Mouse (Mus musculus): ENCODE measurements around the gene Sned1. TPM values are rescaled to one million over a fixed set of nuclear protein-coding genes. Genes with fewer than 3 reads are reported as not detected.
A peak's percentile ranks its signal among the peaks of the same experiment; 100 is the strongest.

Sned1 gene
- polyA plus RNA-seq, 1 experiment from 2014 or later: 16.0 TPM

GRCm38 (mm10) chr1:93237676-93238075 lies 2.0 kb downstream of the Sned1 start:
- Histone ChIP-seq H3K9me3 (no peaks in the 10 kb centered on the region), H3K4me2 (peak overlapping the region; percentile 98), H3K27me3 (0 out of 2 replicates have a peak, but pooled peaks cover 4% of the 10 kb centered on the region), H3K4me1 (peaks cover 55% of the 10 kb centered on the region), H3K36me3 (no peaks in the 10 kb centered on the region), H3K4me3 (peak overlapping the region; percentile 67; the same call in 1 of the 2 replicates), H3K27ac (no peak overlapping the region), H3K9ac (no peak overlapping the region)
- no peak for ATAC-seq (ENCODE audit: insufficient number of reproducible peaks, low FRiP score, low TSS enrichment, low read depth)
- WGBS: 86% methylated on average over 10 of the region's 10 CpGs

DNA sequence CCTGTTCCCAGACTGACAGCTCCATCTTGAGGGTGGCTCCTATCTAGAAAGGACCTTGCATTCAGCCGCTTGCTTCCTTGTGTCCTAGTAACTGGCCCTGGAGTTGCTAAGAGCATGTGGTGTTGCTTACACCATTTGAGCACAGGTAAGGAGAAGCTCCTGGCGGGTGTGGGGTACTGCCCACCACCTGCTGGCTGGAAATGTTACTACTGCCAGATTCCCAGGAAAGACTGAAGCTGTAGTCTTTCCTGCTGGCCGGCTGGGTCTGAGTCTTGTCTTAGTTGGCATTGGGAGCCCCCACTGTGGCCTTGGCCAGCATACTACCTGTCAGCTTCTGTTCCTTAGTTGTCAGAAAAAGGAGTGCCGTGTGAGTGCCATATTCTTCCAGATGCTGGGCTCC lies 2.6 kb downstream of the Sned1 start:
- peaks cover 50% of the 10 kb centered on the region for H3K4me1 ChIP-seq
- 0 out of 2 replicates have a peak, but pooled peaks cover 4% of the 10 kb centered on the region for H3K27me3 ChIP-seq
- peak overlapping the region; percentile 67; the same call in 1 of the 2 replicates for H3K4me3 ChIP-seq
- no peak for ATAC-seq (ENCODE audit: insufficient number of reproducible peaks, low FRiP score, low TSS enrichment, low read depth)
- H3K27ac ChIP-seq: no peak overlapping the region
- H3K4me2 ChIP-seq: peak overlapping the region; percentile 98
- no peak overlapping the region for H3K9ac ChIP-seq
- WGBS: 41% methylated on average over 4 of the region's 4 CpGs
- no peaks in the 10 kb centered on the region for H3K9me3 ChIP-seq
- H3K36me3 ChIP-seq: no peaks in the 10 kb centered on the region

DNA sequence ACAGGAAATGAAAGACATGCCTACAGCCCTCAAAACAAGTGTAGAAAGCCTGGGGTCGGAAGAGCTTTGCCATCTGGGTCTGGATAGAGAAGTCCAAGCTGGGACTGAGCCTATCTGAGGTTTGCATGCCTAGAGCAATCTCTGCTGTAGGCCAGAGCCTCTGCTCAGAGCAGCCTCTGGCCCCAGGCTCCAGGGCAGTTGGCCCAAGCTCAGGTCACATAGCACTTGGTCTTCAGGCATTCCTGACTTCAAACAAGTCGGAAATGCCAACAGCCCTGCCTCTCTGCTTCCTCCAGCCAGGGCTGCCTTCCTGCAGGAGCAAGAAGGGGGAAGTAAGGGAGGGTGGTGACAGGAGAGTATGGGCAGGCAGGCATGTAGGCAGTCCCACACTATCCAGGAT lies 10.3 kb downstream of the Sned1 start:
- 39% methylated on average over 2 of the region's 2 CpGs for whole genome bisulfite sequencing
- H3K4me2 ChIP-seq: no peak overlapping the region

DNA sequence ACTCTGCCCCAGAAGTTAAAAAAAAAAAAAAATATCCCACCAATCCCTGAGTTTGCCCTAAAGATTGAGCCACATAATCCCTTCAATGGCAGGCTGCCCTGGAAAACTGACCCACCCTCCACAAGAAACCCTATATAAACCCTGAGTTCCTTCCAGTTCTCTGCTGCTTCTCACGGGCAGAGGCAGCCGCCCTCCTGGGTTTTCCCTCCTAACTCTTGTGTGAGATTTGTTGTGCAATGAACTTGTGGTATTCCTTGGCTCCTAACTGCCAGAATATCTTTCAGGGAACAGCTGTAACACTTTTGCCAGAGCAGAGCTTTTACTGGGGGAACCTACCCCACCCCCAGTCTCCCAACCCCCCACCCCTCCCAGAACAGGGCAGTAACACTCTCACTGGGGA lies 16.9 kb downstream of the Sned1 start:
- no peaks in the 10 kb centered on the region for H3K9me3 ChIP-seq
- 18% methylated on average over 2 of the region's 2 CpGs for whole genome bisulfite sequencing
- 0 out of 2 replicates have a peak, but pooled peaks cover 6% of the 10 kb centered on the region for H3K27me3 ChIP-seq
- no peaks in the 10 kb centered on the region; the same call in 1 of the 2 replicates for H3K36me3 ChIP-seq
- peak overlapping the region; percentile 59 for H3K27ac ChIP-seq
- H3K4me2 ChIP-seq: no peak overlapping the region
- peaks cover 34% of the 10 kb centered on the region for H3K4me1 ChIP-seq
- no peak for ATAC-seq (ENCODE audit: insufficient number of reproducible peaks, low FRiP score, low TSS enrichment, low read depth)
- no peak overlapping the region for H3K4me3 ChIP-seq
- H3K9ac ChIP-seq: no peak overlapping the region

More for the DNA sequence above, 10.3 kb downstream of the Sned1 start:
- H3K36me3 ChIP-seq: no peaks in the 10 kb centered on the region
- H3K9ac ChIP-seq: no peak overlapping the region
- no peaks in the 10 kb centered on the region for H3K27me3 ChIP-seq
- H3K27ac ChIP-seq: no peak overlapping the region
- no peaks in the 10 kb centered on the region for H3K9me3 ChIP-seq
- ATAC-seq (ENCODE audit: insufficient number of reproducible peaks, low FRiP score, low TSS enrichment, low read depth): no peak
- H3K4me1 ChIP-seq: peaks cover 4% of the 10 kb centered on the region; the same call in 1 of the 2 replicates
- no peak overlapping the region for H3K4me3 ChIP-seq

DNA sequence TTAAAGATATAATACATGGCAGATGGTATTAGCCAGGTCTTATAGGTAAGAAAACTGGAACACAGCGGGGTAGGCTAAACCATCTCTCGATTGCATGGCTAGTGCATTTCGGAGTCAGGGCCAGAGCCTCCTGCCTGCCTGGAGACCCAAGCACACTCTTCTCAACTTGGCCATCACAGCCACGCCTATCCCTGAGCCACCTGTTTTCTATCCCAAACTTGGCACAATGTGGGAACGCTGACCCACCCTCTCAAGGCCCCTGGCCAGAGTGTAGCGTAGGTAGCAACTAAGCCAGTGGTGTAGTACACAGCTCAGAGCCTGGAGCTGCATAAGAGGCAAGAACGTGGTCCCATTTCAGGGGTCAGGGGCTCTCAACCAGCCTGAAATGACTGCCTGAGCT lies 20.1 kb downstream of the Sned1 start:
- 88% methylated on average over 7 of the region's 7 CpGs for whole genome bisulfite sequencing
- Histone ChIP-seq H3K27me3 (0 out of 2 replicates have a peak, but pooled peaks cover 6% of the 10 kb centered on the region), H3K4me1 (peaks cover 34% of the 10 kb centered on the region), H3K4me3 (no peak overlapping the region), H3K9ac (no peak overlapping the region), H3K4me2 (no peak overlapping the region), H3K27ac (no peak overlapping the region), H3K9me3 (no peaks in the 10 kb centered on the region), H3K36me3 (peaks cover 5% of the 10 kb centered on the region)
- ATAC-seq (ENCODE audit: insufficient number of reproducible peaks, low FRiP score, low TSS enrichment, low read depth): no peak

DNA sequence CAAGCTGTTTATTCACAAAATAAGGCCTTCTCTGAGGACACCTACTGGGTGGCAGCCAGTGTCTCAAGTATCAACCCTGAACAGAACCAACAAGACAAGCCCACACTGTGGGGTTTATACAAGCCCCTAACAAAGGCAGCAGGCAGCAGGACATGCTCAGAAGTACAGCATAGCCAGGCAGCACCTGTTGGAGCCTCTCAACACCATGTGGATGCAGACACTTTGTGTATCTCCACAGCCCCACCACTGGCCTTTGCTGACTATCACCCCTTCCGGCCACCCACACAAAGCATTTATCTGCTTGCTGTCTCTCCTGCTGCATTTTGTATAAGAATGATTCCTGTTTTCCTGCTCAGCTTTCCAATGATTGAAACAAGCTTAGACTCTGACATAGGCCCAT lies 21.9 kb downstream of the Sned1 start:
- ATAC-seq (ENCODE audit: insufficient number of reproducible peaks, low FRiP score, low TSS enrichment, low read depth): no peak
- Histone ChIP-seq H3K36me3 (peaks cover 17% of the 10 kb centered on the region), H3K9ac (no peak overlapping the region)

DNA sequence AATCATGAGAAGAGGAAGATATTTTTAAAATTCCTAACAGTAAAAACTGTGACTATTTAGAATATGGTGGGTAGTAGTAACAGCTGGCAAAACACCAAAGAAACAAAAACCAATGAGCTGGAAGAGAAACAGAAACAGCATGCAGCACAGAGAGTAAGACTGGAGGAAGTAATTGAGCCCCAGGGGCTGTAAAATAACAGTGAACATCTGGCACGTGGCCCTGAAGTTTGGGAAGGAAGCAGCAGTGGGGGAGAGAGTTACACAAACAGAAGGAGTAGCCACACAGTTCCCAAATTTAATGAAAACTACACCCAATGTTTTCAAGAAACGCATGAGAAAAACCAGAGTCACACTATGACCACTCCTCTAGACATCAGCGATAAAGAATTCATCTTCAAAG lies 31.6 kb downstream of the Sned1 start:
- 29% methylated on average over 3 of the region's 3 CpGs for WGBS
- H3K9ac ChIP-seq: no peak overlapping the region
- ATAC-seq (ENCODE audit: insufficient number of reproducible peaks, low FRiP score, low TSS enrichment, low read depth): no peak

More for the DNA sequence above, 21.9 kb downstream of the Sned1 start:
- peaks cover 23% of the 10 kb centered on the region for H3K4me1 ChIP-seq
- WGBS: 90% methylated on average over 1 of the region's 1 CpGs
- 0 out of 2 replicates have a peak, but pooled peaks cover 6% of the 10 kb centered on the region for H3K27me3 ChIP-seq
- H3K27ac ChIP-seq: no peak overlapping the region
- H3K4me2 ChIP-seq: no peak overlapping the region
- H3K9me3 ChIP-seq: no peaks in the 10 kb centered on the region
- H3K4me3 ChIP-seq: no peak overlapping the region

GRCm38 (mm10) chr1:93268246-93268645 lies 32.6 kb downstream of the Sned1 start:
- H3K27ac ChIP-seq: no peak overlapping the region
- ATAC-seq (ENCODE audit: insufficient number of reproducible peaks, low FRiP score, low TSS enrichment, low read depth): no peak
- no peak overlapping the region for H3K9ac ChIP-seq
- 84% methylated on average over 2 of the region's 2 CpGs for WGBS
- H3K4me2 ChIP-seq: no peak overlapping the region
- H3K36me3 ChIP-seq: peaks cover 25% of the 10 kb centered on the region
- H3K4me3 ChIP-seq: no peak overlapping the region
- H3K4me1 ChIP-seq: peaks cover 3% of the 10 kb centered on the region
- no peaks in the 10 kb centered on the region for H3K27me3 ChIP-seq
- no peaks in the 10 kb centered on the region for H3K9me3 ChIP-seq

More for the DNA sequence above, 31.6 kb downstream of the Sned1 start:
- Histone ChIP-seq H3K4me3 (no peak overlapping the region), H3K27me3 (no peaks in the 10 kb centered on the region), H3K27ac (no peak overlapping the region), H3K4me2 (no peak overlapping the region), H3K9me3 (no peaks in the 10 kb centered on the region), H3K4me1 (peaks cover 3% of the 10 kb centered on the region), H3K36me3 (peaks cover 27% of the 10 kb centered on the region)

- ATAC-seq (ENCODE audit: insufficient number of reproducible peaks, low FRiP score, low TSS enrichment, low read depth): no peak
- H3K27me3 ChIP-seq: no peaks in the 10 kb centered on the region
- H3K9ac ChIP-seq: no peak overlapping the region
- no peak overlapping the region for H3K27ac ChIP-seq
- no peak overlapping the region for H3K4me3 ChIP-seq
- peaks cover 24% of the 10 kb centered on the region for H3K36me3 ChIP-seq
- 66% methylated on average over 3 of the region's 3 CpGs for WGBS
- H3K9me3 ChIP-seq: no peaks in the 10 kb centered on the region
- H3K4me2 ChIP-seq: no peak overlapping the region
- H3K4me1 ChIP-seq: peaks cover 3% of the 10 kb centered on the region
These were observed 35.0 kb downstream of the Sned1 start for GRCm38 (mm10) chr1:93270516-93271240.

- Histone ChIP-seq H3K36me3 (peaks cover 28% of the 10 kb centered on the region), H3K4me1 (peaks cover 1% of the 10 kb centered on the region), H3K9me3 (no peaks in the 10 kb centered on the region), H3K4me2 (no peak overlapping the region), H3K27me3 (no peaks in the 10 kb centered on the region), H3K4me3 (no peak overlapping the region), H3K27ac (no peak overlapping the region), H3K9ac (no peak overlapping the region)
- WGBS: 78% methylated on average over 6 of the region's 6 CpGs
- no peak for ATAC-seq (ENCODE audit: insufficient number of reproducible peaks, low FRiP score, low TSS enrichment, low read depth)
These were observed 36.1 kb downstream of the Sned1 start for GRCm38 (mm10) chr1:93271751-93272150.

GRCm38 (mm10) chr1:93272409-93272821 lies 36.8 kb downstream of the Sned1 start:
- H3K27ac ChIP-seq: no peak overlapping the region
- peaks cover 32% of the 10 kb centered on the region for H3K36me3 ChIP-seq
- 5% methylated on average over 16 of the region's 16 CpGs for WGBS

DNA sequence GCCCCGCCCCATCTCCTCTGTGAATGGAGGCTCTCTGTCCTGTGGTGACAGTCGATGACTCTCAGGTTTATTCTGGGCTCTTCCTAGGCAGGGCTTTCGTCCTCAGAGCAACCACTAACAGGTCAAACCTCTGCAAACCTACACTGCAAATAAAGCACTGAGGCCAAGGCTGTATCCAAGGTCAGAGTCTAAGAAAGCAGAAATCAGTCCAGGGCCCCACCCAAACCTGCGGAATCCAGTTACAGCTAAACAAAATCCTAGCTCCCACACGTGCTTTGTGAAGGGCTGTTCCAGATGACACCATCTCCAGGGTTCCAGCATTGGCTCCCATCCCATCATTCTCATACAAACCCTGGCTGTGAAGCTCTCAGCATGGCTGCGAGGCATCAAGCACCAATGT lies 39.9 kb downstream of the Sned1 start:
- Histone ChIP-seq H3K4me2 (no peak overlapping the region), H3K9me3 (no peaks in the 10 kb centered on the region), H3K36me3 (peaks cover 26% of the 10 kb centered on the region; the same call in 1 of the 2 replicates), H3K27ac (no peak overlapping the region), H3K4me3 (no peak overlapping the region), H3K4me1 (no peaks in the 10 kb centered on the region), H3K9ac (no peak overlapping the region), H3K27me3 (no peaks in the 10 kb centered on the region)
- ATAC-seq (ENCODE audit: insufficient number of reproducible peaks, low FRiP score, low TSS enrichment, low read depth): no peak
- WGBS: 76% methylated on average over 6 of the region's 6 CpGs

More at GRCm38 (mm10) chr1:93272409-93272821, 36.8 kb downstream of the Sned1 start:
- ATAC-seq (ENCODE audit: insufficient number of reproducible peaks, low FRiP score, low TSS enrichment, low read depth): no peak
- H3K9me3 ChIP-seq: no peaks in the 10 kb centered on the region
- no peaks in the 10 kb centered on the region for H3K27me3 ChIP-seq
- H3K4me2 ChIP-seq: no peak overlapping the region
- H3K4me1 ChIP-seq: no peaks in the 10 kb centered on the region
- H3K9ac ChIP-seq: no peak overlapping the region
- no peak overlapping the region for H3K4me3 ChIP-seq
